Mouse (Mus musculus): ENCODE data around the gene Chd4.
"Not testable (repeated sequence)": the region's sequence is repeated elsewhere in the genome, so short reads cannot be mapped to it uniquely, and the experiment has no call there.

Chd4 gene

GRCm38 (mm10) chr6:125095391-125096278 is at the start of gene Chd4:
Chd4 (plus strand) TSS chr6:125095981.
- in situ Hi-C loops (cut with MboI): no loop called here

DNA sequence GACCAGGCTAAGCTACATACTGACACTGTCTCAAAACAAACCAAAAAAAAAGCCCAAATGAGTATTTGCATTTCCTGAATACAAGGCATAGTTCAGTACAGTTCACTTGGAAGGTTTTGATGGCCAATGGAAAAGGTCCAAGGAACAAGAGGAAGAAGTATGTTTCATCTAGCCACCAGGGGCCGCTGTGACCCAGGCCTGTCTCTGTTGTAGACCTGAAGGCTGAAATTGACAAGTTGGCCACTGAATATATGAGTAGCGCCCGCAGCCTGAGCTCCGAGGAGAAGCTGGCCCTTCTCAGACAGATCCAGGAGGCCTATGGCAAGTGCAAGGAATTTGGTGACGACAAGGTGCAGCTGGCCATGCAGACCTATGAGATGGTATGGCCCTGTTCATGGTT is 49.1 kb upstream of the Chd4 start:
- in situ Hi-C loops (cut with MboI): loop anchor here (5.0 kb wide), 1 partner anchor 36 kb away; no protein-coding TSS in a partner anchor

GRCm38 (mm10) chr6:125049678-125050077 is 46.1 kb upstream of the Chd4 start, which contains the start of gene Acrbp:
Acrbp (plus strand) TSS chr6:125049689.
- in situ Hi-C loops (cut with MboI): loop anchor here (5.0 kb wide), 1 partner anchor 33 kb away; no protein-coding TSS in a partner anchor

GRCm38 (mm10) chr6:125051237-125051636 is 44.5 kb upstream of the Chd4 start:
- in situ Hi-C loops (cut with MboI): no loop called here

DNA sequence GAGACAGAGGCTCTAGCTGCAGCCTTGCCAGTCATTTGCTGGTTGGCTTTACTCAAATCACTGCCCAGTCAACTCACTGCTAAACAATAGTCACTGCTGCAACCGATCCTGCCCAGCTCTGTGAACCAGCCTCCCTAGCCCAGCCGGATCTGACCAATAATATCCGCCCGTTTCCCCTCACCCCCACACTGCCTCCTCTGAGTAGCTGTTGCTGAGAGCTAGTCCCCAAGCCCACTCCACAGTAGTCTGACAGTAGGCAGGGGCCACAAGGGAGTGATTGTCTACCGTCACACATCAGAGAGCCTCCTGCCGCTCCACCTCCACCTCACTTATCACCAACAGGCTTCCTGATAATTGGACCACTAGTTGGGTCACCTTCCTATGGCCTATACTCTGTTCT is 34.3 kb upstream of the Chd4 start:
- in situ Hi-C loops (cut with MboI): no loop called here

DNA sequence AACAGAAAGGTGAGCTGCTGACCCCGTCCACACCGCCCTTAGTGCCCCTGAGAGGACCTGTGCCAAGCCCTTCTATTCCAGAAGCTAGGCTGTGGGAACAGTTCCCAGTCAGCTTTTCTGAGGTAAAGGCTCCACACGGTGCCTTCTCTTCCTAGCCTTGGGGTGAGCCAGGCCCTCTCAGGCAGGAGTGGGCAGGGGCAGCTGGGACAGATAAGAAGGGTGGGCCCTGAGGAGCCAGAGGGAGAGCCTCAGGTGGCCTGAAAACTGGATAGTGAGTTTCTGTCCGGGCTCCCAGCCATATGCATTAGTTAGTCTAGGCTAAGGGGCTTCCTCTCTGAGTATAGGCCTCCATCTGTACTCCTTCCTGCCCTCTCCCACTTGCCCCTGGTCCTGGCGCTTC is 33.3 kb upstream of the Chd4 start:
- in situ Hi-C loops (cut with MboI): no loop called here

- in situ Hi-C loops (cut with MboI): no loop called here
Observed at GRCm38 (mm10) chr6:125063906-125064305, 31.9 kb upstream of the Chd4 start.

DNA sequence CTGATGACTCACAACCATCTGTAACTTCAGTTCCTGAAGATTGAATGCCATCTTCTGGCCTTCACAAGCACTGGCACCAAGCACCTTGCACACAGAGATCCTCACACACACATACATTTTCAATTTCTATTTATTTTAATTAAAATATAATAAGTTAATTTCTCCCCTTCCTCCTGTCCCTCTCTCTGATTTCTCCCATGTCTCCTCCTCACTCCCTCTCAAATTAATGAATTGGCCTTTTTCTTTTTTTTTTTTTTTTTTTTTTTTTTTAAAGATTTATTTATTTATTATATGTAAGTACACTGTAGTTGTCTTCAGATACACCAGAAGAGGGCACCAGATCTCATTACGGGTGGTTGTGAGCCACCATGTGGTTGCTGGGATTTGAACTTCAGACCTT is 30.6 kb upstream of the Chd4 start:
- in situ Hi-C loops (cut with MboI): not testable (repeated sequence)

DNA sequence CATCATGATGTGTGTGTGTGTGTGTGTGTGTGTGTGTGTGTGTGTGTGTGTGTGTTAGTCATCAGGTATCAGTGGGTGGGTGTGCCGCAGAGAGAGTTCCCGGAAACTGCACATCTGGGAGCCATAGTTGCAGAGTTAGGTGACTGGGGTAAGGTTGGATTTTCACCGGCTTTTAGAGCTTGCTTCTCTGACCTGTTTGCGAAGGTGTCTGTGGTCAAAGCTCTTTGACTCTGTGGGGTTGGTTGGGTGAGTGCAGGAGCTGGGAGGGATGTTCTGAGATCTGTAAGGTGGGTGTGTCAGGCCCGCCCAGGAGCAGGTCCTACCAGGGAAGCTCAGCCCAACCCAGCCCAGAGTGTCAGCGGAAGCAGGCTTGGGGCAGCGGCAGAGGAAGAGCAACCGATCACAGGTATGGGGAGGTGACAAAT is 28.2 kb upstream of the Chd4 start, which contains the start of gene Lpar5:
Gene Lpar5 (plus strand): TSS at position 350 of the 425 bp plus-strand sequence.
- in situ Hi-C loops (cut with MboI): no loop called here

GRCm38 (mm10) chr6:125071170-125071895 is 24.4 kb upstream of the Chd4 start:
- in situ Hi-C loops (cut with MboI): no loop called here

- in situ Hi-C loops (cut with MboI): no loop called here
Observed at GRCm38 (mm10) chr6:125071896-125072279, 23.9 kb upstream of the Chd4 start.

DNA sequence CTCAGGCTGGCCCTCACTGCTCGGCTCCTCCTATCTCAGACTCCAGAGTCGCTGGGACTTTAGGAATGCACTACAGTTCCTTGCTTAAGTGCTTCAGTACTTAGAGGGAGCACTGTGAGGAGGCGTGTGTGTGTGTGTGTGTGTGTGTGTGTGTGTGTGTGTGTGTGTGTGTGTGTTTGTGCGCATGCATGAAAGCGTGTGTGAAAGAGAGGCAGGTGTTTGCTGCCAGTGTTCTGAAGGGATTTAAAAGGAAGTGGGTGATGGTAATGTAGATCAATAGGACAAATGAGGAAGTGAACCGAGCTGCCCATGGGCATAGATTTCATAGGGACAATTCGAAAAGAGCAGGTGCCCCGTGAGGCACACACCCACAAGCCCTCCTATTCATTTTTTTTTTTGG is 22.0 kb upstream of the Chd4 start:
- in situ Hi-C loops (cut with MboI): no loop called here

GRCm38 (mm10) chr6:125081394-125081793 is 14.4 kb upstream of the Chd4 start:
- in situ Hi-C loops (cut with MboI): loop anchor here (5.0 kb wide), 1 partner anchor 34 kb away; the partner anchor contains the start of gene Acrbp

DNA sequence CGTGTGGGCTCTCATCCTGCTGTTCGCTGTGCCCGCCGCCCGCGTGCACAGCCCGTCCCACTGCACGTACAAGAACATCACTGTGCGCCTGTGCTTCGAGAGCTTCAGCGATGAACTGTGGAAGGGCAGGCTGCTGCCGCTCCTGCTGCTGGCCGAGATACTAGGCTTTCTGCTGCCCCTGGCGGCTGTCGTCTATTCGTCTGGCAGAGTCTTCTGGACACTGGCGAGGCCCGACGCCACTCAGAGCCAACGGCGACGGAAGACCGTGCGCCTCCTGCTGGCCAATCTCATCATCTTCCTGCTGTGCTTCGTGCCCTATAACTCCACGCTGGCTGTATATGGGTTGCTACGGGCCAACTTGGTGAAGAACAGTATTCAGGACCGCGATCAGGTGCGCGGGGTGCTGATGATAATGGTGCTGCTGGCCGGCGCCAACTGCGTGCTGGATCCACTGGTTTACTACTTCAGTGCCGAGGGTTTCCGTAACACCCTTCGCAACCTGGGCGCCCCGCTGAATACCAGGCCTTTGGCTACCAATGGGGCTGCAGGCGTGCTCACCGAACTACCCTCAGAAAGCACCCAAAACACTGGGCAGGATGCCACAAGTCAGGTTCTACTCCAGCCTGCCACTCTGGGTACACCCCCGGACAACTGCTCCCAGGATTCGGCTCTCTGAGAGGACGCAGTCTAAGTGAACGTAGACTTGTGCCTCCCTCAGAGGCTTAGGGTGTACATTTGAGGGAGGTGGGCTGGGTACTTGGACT is 13.8 kb upstream of the Chd4 start:
- in situ Hi-C loops (cut with MboI): loop anchor here (5.0 kb wide), 1 partner anchor 35 kb away; the partner anchor contains the start of gene Acrbp

DNA sequence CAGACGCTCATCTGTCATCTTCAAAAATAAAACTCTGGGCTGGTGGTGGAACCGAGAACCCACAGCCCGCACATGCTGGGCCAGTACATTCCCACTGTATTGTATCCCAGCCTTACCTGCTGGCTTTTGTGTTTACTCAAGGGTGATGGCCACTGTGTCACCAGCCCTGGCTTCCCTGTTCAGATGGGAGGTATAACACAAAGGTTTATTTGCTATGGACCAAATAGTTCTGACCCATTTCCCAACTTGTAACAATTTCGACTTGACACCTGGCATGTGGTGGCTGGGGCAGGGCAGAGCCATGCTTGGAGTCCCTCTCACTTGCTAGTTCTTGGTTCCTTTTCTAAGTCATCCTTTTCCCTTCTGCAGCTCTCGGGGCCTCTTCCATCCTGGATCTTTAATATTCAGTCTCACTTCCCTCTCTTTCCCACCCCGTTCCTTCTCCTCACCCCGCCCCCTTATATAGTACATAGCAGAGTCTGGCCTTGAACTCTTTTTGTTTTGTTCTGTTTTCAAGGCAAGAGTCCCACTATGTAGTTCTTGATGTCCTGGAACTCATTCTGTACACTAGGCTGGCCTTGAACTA is 12.9 kb upstream of the Chd4 start:
- in situ Hi-C loops (cut with MboI): loop anchor here (5.0 kb wide), 1 partner anchor 36 kb away; the partner anchor contains the start of gene Acrbp

DNA sequence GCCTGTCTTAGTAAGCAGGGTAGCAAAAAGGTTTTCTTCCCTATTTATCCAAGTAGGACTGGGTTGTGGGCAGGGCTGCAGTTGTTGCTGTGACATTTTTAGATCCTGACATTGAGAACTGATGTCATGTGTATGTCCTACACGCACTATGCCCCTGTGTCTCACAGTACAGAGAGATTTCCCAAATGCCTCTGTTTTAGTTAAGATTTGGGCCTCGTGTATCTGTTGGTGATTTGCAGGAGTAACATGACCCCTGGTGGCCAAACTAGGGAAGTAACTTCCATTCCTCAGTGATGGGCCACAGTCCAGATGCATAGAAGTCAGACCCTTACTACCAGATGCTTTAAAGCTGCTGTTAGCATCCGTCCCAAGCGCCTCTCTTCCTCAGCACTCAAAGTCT is 11.4 kb upstream of the Chd4 start:
- in situ Hi-C loops (cut with MboI): loop anchor here (5.0 kb wide), 1 partner anchor 37 kb away; the partner anchor contains the start of gene Acrbp

GRCm38 (mm10) chr6:125087937-125088336 is 7.8 kb upstream of the Chd4 start:
- in situ Hi-C loops (cut with MboI): no loop called here

- in situ Hi-C loops (cut with MboI): no loop called here
Observed at GRCm38 (mm10) chr6:125088561-125089321, 7.0 kb upstream of the Chd4 start.

DNA sequence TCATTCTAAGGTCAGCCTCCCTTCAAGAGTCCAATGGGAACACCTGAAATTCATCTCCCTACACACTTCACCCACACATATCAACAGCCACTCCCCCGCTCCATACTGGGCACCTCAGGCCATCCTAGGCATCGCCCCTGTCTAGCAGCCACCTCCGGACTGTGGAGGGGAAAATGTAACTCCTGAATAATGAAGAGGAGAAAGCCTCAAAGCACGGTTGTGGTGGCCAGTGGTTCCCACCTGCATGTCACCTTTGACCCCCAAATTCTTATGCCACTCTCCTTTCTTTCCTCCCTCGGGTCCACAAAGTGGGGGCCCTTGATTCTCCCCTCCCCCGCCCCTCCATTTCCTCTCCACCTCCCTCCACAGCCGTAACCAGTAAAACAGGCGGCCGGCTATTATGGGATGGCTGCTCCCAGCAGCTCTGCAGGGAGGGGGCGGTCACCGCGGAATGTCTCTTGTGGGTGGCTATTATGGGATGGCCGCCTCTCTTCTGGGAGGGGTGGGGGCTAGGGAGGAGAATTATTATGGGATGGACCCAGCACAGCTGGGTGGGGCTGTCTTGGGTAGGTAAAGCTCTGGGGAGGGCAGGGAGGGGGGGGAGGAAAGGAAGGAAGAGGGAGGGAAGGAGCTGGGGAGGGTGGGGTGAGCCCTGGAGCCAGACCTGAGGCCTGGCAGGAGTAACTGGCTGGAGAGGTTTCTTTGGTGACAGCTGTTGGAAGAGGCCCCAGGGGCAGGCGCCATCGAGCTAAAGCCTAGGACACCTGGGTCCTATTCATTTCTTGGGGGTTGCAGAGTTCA is 6.1 kb upstream of the Chd4 start:
- in situ Hi-C loops (cut with MboI): no loop called here

Measured in mature B cell (primary cell).